Mouse (Mus musculus) hindbrain, embryonic 11.5 days (tissue): ENCODE measurements around the gene Mcub. TPM values are rescaled to one million over a fixed set of nuclear protein-coding genes. Genes with fewer than 3 reads are reported as not detected.

ENCODE experiments used
- ATAC-seq: fragments of 200-750 bp; cut with Nextera tagmentation; 2 replicates; pipeline ENCODE4 v1.8.0; 2017; ENCODE audit warnings: mild to moderate bottlenecking, moderate TSS enrichment, moderate library complexity; ENCODE audit not compliant: low FRiP score
- DNase-seq: peaks from one replicate; pipeline ENCODE4 v3.0.0-alpha.2; 2015; ENCODE audit warnings: low spot score
- H3K27ac ChIP-seq: fragments of 300-500 bp; sonication (generic); 2 replicates; pipeline ENCODE4 v1.5.1; 2014; ENCODE audit warnings: mild to moderate bottlenecking, low read depth, low read length
- H3K27me3 ChIP-seq: fragments of 300-500 bp; sonication (generic); 2 replicates; pipeline ENCODE4 v1.6.1; 2014; ENCODE audit warnings: mild to moderate bottlenecking, low read length, moderate library complexity, mixed read lengths; ENCODE audit not compliant: control insufficient read depth, insufficient read depth
- H3K36me3 ChIP-seq: fragments of 300-500 bp; sonication (generic); 2 replicates; pipeline ENCODE4 v1.6.1; 2014; ENCODE audit warnings: mild to moderate bottlenecking, low read length, moderate library complexity, mixed read lengths; ENCODE audit not compliant: control insufficient read depth, insufficient read depth
- H3K4me1 ChIP-seq: fragments of 300-500 bp; sonication (generic); replicated peaks from 2 replicates; pipeline ENCODE4 v1.6.1; 2014; ENCODE audit warnings: low read length, mixed read lengths; ENCODE audit not compliant: control insufficient read depth, insufficient read depth
- H3K4me2 ChIP-seq: fragments of 300-500 bp; sonication (generic); replicated peaks from 2 replicates; pipeline ENCODE4 v1.6.1; 2014; ENCODE audit warnings: mild to moderate bottlenecking, low read depth, low read length
- H3K4me3 ChIP-seq: fragments of 300-500 bp; sonication (generic); 2 replicates; pipeline ENCODE4 v1.5.1; 2014; ENCODE audit warnings: low read depth, low read length
- H3K9ac ChIP-seq: fragments of 300-500 bp; sonication (generic); 2 replicates; pipeline ENCODE4 v1.6.1; 2014; ENCODE audit warnings: low read depth, low read length
- H3K9me3 ChIP-seq: fragments of 300-500 bp; sonication (generic); 2 replicates; pipeline ENCODE4 v1.6.1; 2016; ENCODE audit warnings: low read length; ENCODE audit not compliant: control insufficient read depth
- WGBS: fragments of 180-500 bp; shearing (Covaris S2); extraction: QIAGEN DNeasy Blood & Tissue Kit; methylation state at CpG from one replicate; pipeline ENCODE4 v1.1.7; 2014; 5-methylcytosine and 5-hydroxymethylcytosine counted together
- polyA plus RNA-seq: library from polyadenylated mRNA; unstranded; fragments of >200 nt; fragmentation: Nextera tagmentation; extraction: Ambion mirVana; gene quantifications from 2 replicates; pipeline ENCODE4 v1.2.1, GENCODE M21; 2014

The Mcub gene
- polyA plus RNA-seq, 1 experiment from 2014 or later: 1.7 TPM

- Histone ChIP-seq H3K4me1 (no peaks in the 10 kb centered on the region), H3K9me3 (no peaks in the 10 kb centered on the region), H3K4me2 (no peak overlapping the region), H3K27ac (no peak overlapping the region), H3K27me3 (no peaks in the 10 kb centered on the region), H3K4me3 (no peak overlapping the region), H3K36me3 (no peaks in the 10 kb centered on the region), H3K9ac (no peak overlapping the region)
- no peak for DNase-seq
- WGBS: 86% methylated on average over 1 of the region's 1 CpGs
- ATAC-seq: no peak
Observed at GRCm38 (mm10) chr3:129941291-129941690, 28.7 kb downstream of the Mcub start.

DNA sequence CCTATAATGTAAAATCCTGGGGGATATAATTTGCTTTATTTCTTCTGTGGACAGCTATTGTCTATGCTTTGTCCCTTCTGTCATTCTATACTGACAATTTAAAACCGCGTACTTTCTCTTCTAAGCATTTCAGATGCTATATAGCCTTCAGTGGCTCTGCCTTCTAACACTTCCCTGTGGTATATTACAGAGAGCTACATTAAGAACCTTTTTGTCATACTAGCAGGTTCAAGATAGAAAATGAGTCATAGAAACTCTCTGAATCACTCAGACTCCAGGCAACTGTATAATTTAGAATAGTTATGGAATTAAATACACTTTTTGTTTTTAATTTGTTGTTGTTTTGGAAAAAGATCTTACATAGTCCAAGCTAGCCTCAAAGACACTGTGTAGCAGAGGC, 29.2 kb downstream of the Mcub start:
- DNase-seq (no peak), ATAC-seq (no peak)
- H3K9ac ChIP-seq: no peak overlapping the region
- H3K36me3 ChIP-seq: no peaks in the 10 kb centered on the region
- H3K27me3 ChIP-seq: no peaks in the 10 kb centered on the region
- no peaks in the 10 kb centered on the region for H3K9me3 ChIP-seq
- H3K4me3 ChIP-seq: no peak overlapping the region
- H3K4me1 ChIP-seq: no peaks in the 10 kb centered on the region
- H3K4me2 ChIP-seq: no peak overlapping the region
- no peak overlapping the region for H3K27ac ChIP-seq
- WGBS: 96% methylated on average over 2 of the region's 2 CpGs

DNA sequence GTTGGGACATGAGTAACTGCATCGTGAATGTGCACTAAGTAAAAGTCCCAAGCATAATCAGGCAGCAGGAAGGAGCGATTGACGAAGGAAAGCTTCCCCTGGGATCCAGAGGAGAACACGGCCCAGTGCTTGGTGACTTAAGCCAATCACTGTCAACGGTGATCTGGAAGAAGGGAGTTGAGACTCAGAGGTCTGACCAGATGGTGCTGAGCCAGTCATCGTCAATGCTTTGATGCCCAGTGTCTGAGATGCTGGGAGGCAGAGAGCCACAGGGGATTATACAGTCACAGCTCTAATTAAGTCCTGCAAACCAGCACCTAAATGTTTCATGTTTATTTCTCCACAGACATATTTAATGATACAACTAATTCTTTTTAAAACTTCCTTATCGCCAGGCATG, 30.9 kb downstream of the Mcub start:
- no peaks in the 10 kb centered on the region for H3K4me1 ChIP-seq
- no peaks in the 10 kb centered on the region for H3K27me3 ChIP-seq
- no peak overlapping the region for H3K4me3 ChIP-seq
- H3K9me3 ChIP-seq: no peaks in the 10 kb centered on the region
- ATAC-seq (no peak), DNase-seq (peak; percentile 2)
- no peak overlapping the region for H3K9ac ChIP-seq
- no peak overlapping the region for H3K27ac ChIP-seq
- H3K36me3 ChIP-seq: no peaks in the 10 kb centered on the region
- H3K4me2 ChIP-seq: no peak overlapping the region
- 59% methylated on average over 7 of the region's 7 CpGs for WGBS

- Histone ChIP-seq H3K4me2 (no peak overlapping the region), H3K9ac (no peak overlapping the region), H3K4me1 (no peaks in the 10 kb centered on the region), H3K36me3 (no peaks in the 10 kb centered on the region), H3K4me3 (no peak overlapping the region), H3K27ac (no peak overlapping the region), H3K27me3 (no peaks in the 10 kb centered on the region), H3K9me3 (no peaks in the 10 kb centered on the region)
- 76% methylated on average over 3 of the region's 3 CpGs for WGBS
- ATAC-seq: no peak
- no peak for DNase-seq
Observed at GRCm38 (mm10) chr3:129937848-129938247, 32.2 kb downstream of the Mcub start.

DNA sequence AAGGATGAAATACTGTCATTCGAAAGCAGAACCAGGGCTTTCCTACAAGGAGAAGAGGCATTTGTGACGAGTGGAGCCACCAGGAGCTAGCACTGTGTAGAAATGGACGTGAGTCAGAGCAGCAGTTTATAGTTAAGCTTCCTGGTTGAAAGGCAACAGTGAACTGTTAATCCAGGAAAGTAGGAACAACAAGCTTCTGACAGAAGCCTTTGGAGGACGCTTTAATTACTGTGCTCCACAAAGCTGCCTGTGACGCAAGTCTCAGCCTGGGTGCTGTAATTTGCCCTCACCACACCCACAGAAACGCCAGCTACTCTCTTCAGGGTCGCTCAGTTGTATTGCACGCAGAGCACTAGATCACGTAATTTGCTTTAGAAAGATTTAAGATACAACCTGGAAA, 33.4 kb downstream of the Mcub start:
- Histone ChIP-seq H3K27ac (no peak overlapping the region), H3K4me1 (no peaks in the 10 kb centered on the region), H3K4me3 (no peak overlapping the region), H3K9ac (no peak overlapping the region), H3K36me3 (no peaks in the 10 kb centered on the region), H3K9me3 (no peaks in the 10 kb centered on the region), H3K27me3 (no peaks in the 10 kb centered on the region), H3K4me2 (no peak overlapping the region)
- 65% methylated on average over 9 of the region's 9 CpGs for WGBS
- ATAC-seq: no peak
- DNase-seq: no peak

DNA sequence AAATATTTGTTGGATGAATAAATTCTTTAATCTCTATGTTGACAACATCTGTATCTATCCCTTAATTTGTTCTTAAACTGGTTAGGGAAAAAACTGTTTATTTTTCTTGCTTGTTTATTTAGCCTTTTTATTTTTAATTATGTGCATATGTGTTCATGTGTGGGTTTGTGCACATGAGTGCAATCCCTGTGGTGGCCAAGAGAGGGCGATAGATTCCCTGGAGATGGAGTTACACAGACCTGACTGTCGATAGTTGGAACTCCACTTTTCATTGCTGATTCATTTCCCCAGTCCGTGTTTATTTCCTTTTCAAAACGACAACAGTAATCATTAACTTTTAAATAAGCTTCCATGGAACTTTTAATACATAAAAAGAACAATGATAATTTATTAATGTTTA, 37.6 kb downstream of the Mcub start:
- H3K4me1 ChIP-seq: no peaks in the 10 kb centered on the region
- H3K4me3 ChIP-seq: no peak overlapping the region
- no peak overlapping the region for H3K4me2 ChIP-seq
- no peaks in the 10 kb centered on the region for H3K9me3 ChIP-seq
- no peak for ATAC-seq
- DNase-seq: peak; percentile 26
- no peaks in the 10 kb centered on the region for H3K36me3 ChIP-seq
- H3K27me3 ChIP-seq: no peaks in the 10 kb centered on the region
- no peak overlapping the region for H3K27ac ChIP-seq
- WGBS: 57% methylated on average over 4 of the region's 4 CpGs
- no peak overlapping the region for H3K9ac ChIP-seq

- H3K9me3 ChIP-seq: no peaks in the 10 kb centered on the region
- H3K4me3 ChIP-seq: no peak overlapping the region
- H3K9ac ChIP-seq: no peak overlapping the region
- no peak overlapping the region for H3K27ac ChIP-seq
- H3K27me3 ChIP-seq: no peaks in the 10 kb centered on the region
- H3K4me1 ChIP-seq: no peaks in the 10 kb centered on the region
- no peaks in the 10 kb centered on the region for H3K36me3 ChIP-seq
- WGBS: 74% methylated on average over 6 of the region's 6 CpGs
- DNase-seq (no peak), ATAC-seq (no peak)
- H3K4me2 ChIP-seq: no peak overlapping the region
Observed at GRCm38 (mm10) chr3:129930213-129930778, 39.7 kb downstream of the Mcub start.

DNA sequence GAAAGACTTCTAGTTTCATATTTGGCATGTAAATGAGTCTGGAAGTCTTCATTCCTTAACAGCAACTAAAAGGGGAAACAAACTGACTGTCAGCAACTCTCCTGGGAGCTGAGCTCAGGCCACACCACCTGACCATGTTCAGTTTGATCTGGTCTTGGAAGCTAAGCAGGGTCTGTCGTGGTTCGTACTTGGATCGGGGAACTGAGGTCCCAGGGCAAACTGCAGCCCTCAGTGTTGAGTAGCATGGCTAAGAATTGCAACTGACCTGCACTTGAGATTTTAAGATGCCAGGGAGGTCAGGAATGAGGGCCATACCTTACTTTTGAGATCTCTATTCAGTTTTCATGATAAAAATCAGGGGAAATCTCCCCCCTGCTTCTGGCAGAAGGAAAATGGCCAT, 44.1 kb downstream of the Mcub start:
- DNase-seq (no peak), ATAC-seq (no peak)
- Histone ChIP-seq H3K27me3 (no peaks in the 10 kb centered on the region), H3K4me3 (no peak overlapping the region), H3K9me3 (no peaks in the 10 kb centered on the region), H3K27ac (no peak overlapping the region), H3K4me1 (no peaks in the 10 kb centered on the region), H3K36me3 (no peaks in the 10 kb centered on the region), H3K4me2 (no peak overlapping the region), H3K9ac (no peak overlapping the region)
- 99% methylated on average over 3 of the region's 3 CpGs for whole genome bisulfite sequencing

GRCm38 (mm10) chr3:129923581-129923980, 46.4 kb downstream of the Mcub start:
- Histone ChIP-seq H3K4me2 (no peak overlapping the region), H3K27me3 (no peaks in the 10 kb centered on the region), H3K9ac (no peak overlapping the region), H3K36me3 (no peaks in the 10 kb centered on the region), H3K27ac (no peak overlapping the region), H3K9me3 (no peaks in the 10 kb centered on the region), H3K4me3 (no peak overlapping the region), H3K4me1 (no peaks in the 10 kb centered on the region)
- 90% methylated on average over 7 of the region's 7 CpGs for WGBS
- ATAC-seq: no peak
- DNase-seq: no peak
